Mouse (Mus musculus): ENCODE measurements around the gene Olfr221.
"Not testable (repeated sequence)": the region's sequence is repeated elsewhere in the genome, so short reads cannot be mapped to it uniquely, and the experiment has no call there.

The Olfr221 gene

GRCm38 (mm10) chr14:52042359-52042758 is at the start of gene Olfr221:
Gene Olfr221, minus strand, starts transcription at chr14:52042459.
- not testable (repeated sequence) for DNase-seq (ENCODE audit: low read depth, low spot score)

GRCm38 (mm10) chr14:52083083-52083482 is 40.8 kb upstream of the Olfr221 start:
- DNase-seq (ENCODE audit: low read depth, low spot score), result no peak

- no peak for DNase-seq (ENCODE audit: low read depth, low spot score)
These were observed 29.4 kb upstream of the Olfr221 start for GRCm38 (mm10) chr14:52071599-52072137.

- DNase-seq (ENCODE audit: low read depth, low spot score), result no peak
These were observed 23.9 kb upstream of the Olfr221 start for GRCm38 (mm10) chr14:52066135-52066534.

- DNase-seq (ENCODE audit: low read depth, low spot score), result no peak
These were observed 19.5 kb upstream of the Olfr221 start for GRCm38 (mm10) chr14:52061798-52062197.

GRCm38 (mm10) chr14:52060800-52061199 is 18.5 kb upstream of the Olfr221 start:
- no peak for DNase-seq (ENCODE audit: low read depth, low spot score)

- no peak for DNase-seq (ENCODE audit: low read depth, low spot score)
These were observed 17.7 kb upstream of the Olfr221 start for GRCm38 (mm10) chr14:52059982-52060381.

- not testable (repeated sequence) for DNase-seq (ENCODE audit: low read depth, low spot score)
These were observed 10.5 kb upstream of the Olfr221 start for GRCm38 (mm10) chr14:52052720-52053119.

GRCm38 (mm10) chr14:52045966-52046565 is 3.8 kb upstream of the Olfr221 start:
- no peak for DNase-seq (ENCODE audit: low read depth, low spot score)

GRCm38 (mm10) chr14:52044901-52045678 is 2.8 kb upstream of the Olfr221 start:
- DNase-seq (ENCODE audit: low read depth, low spot score), result peak; percentile 53

GRCm38 (mm10) chr14:52043446-52043845 is 1.2 kb upstream of the Olfr221 start:
- no peak for DNase-seq (ENCODE audit: low read depth, low spot score)

- no peak for DNase-seq (ENCODE audit: low read depth, low spot score)
These were observed 2.9 kb downstream of the Olfr221 start for GRCm38 (mm10) chr14:52039332-52039731.

- no peak for DNase-seq (ENCODE audit: low read depth, low spot score)
These were observed 6.3 kb downstream of the Olfr221 start for GRCm38 (mm10) chr14:52035926-52036325.

- DNase-seq (ENCODE audit: low read depth, low spot score), result no peak
These were observed 15.9 kb downstream of the Olfr221 start for GRCm38 (mm10) chr14:52026342-52026741.

GRCm38 (mm10) chr14:52024133-52024532 is 18.1 kb downstream of the Olfr221 start:
- DNase-seq (ENCODE audit: low read depth, low spot score), result no peak

GRCm38 (mm10) chr14:52022709-52023459 is 19.4 kb downstream of the Olfr221 start:
- peak; percentile 89 for DNase-seq (ENCODE audit: low read depth, low spot score)

GRCm38 (mm10) chr14:52022244-52022708 is 20.0 kb downstream of the Olfr221 start:
- DNase-seq (ENCODE audit: low read depth, low spot score), result no peak

- no peak for DNase-seq (ENCODE audit: low read depth, low spot score)
These were observed 20.6 kb downstream of the Olfr221 start for GRCm38 (mm10) chr14:52021568-52022212.

- no peak for DNase-seq (ENCODE audit: low read depth, low spot score)
These were observed 21.1 kb downstream of the Olfr221 start for GRCm38 (mm10) chr14:52021138-52021529.

GRCm38 (mm10) chr14:52020486-52021137 is 21.6 kb downstream of the Olfr221 start, which contains the start of gene Zfp219:
Gene Zfp219, minus strand, starts transcription at chr14:52020733.
- peak; percentile 74 for DNase-seq (ENCODE audit: low read depth, low spot score)

Data from mesoderm, embryonic 11.5 days (tissue).